Mouse (Mus musculus) brain, adult 2 months (tissue): ENCODE results near the gene Phldb2.

Experiments
- DNase-seq: peaks from one replicate; pipeline ENCODE4 v3.0.0; 2011; ENCODE audit warnings: low read depth, low spot score

Gene Phldb2

DNA sequence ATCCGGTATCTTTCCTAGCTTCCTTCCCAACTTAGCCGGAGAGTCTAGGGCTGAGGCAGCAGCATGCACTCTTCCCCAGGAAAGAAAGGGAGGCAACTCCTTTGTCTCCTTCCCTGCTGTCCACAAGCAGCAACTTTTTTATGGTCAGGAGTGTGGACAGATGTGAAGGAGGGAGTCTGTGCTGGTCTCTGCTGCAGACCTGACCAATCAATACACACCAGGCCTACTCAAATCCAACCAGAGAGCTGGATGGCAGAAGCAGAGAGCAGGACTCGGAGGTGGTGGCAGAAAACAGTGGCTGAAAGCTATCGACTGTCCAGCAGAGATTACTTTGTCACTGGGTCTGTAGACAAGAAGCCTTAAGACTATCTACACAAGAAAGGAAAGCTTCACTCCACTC is at the start of gene Phldb2:
Gene Phldb2 (minus strand): TSS at position 205 of the 400 bp plus-strand sequence.
- no peak for DNase-seq

DNA sequence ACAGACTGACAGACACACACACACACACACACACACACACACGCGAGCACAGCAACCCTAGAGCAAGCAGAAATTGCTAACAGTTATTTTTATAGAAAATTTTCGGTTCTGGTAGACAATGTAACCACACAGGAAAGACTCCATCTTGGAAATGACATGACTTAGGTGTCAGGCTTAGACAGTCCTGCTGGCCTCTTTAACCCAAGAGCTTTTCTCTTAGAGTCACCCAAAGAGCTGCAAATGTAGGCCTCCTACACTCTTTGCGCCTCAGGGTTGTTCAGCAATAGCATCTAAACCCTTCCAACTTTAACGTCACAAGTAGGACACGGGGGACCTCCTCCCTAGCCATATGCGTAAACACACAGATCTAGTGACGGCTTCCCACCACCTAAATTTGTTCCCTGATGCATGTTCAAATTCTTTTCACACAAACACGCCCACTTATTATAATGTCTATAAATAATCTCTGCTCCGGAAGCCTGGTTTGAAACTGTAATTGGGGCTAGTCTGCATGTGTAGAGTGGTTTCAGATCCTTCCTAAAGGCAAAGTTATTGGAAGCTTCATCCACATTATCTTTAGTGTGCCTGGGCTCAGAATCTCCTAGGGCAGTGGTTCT is 48.3 kb upstream of the Phldb2 start:
- peak; percentile 74 for DNase-seq

DNA sequence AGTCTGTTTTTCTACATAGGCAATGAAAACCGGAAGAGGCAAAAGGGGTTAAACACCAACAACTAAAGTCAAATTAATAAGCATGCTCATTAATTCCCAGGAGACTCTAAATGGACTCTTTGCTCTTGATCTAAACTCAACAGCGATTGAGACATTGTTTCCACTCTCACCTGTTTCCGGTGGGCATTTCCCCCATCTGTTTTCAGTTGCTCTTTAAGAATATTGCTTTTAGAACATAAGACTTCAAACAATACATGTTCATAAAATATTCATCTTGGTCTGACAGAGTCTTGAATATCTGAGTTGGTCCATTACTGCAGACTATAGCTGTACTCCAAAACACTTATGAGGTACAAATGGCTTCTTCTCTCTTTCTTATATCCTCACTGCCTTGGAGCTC is 47.6 kb upstream of the Phldb2 start:
- DNase-seq: no peak

DNA sequence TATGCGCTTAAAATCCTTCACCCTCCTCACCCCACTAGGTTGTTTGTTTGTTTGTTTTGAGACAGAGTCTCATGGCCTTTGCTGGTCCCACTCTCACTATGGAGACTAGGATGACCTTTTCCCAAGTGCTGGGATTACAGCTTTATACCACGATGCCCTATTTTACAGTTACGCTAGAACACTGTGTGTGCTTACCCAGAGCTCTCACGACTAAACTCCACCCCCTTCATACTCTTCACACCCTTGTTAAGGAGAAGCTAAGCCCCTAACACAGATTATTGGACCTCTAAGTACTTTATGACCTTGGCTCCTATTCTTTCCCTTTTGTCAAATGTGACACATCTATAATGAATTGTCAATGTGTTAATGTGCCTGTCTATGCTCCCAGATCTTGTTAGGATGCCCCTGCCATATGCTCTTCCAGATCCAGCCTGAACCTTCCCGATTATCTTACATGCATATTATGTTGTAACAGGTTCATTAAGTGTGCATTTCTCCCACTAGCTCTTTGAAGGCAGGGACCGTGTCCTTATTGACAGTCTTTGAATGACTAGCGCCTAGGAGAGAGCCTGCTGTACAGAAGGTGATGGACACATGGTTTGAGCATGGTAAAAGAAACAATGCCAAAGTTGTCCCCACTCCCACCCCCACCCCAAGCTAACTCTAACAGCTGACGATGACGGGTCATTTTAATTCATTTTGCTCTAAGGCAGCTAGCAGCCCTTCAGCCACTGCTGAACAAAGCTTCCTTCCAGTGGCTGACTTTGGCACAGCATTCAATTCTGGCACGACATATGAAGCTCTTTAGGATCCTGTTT is 46.2 kb upstream of the Phldb2 start:
- peak; percentile 58 for DNase-seq

DNA sequence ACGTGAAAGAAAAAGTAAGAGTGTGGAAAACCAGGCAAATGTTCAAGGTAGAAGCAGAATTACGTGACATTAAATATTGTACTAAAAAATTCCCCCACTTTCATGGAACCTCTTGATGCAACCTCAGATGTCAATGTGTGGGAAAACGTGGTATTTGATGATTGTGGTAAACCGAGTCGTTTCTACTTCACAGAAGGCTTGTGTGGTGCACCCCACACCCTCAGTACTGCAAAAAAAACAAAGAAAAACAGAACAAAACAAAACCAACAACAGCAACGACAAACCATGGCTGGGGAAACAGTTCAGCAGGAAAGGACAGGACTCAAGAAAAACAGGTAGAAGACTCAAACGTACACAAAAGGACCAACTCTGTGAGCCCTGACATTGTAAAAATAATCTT is 44.8 kb upstream of the Phldb2 start:
- DNase-seq: no peak

DNA sequence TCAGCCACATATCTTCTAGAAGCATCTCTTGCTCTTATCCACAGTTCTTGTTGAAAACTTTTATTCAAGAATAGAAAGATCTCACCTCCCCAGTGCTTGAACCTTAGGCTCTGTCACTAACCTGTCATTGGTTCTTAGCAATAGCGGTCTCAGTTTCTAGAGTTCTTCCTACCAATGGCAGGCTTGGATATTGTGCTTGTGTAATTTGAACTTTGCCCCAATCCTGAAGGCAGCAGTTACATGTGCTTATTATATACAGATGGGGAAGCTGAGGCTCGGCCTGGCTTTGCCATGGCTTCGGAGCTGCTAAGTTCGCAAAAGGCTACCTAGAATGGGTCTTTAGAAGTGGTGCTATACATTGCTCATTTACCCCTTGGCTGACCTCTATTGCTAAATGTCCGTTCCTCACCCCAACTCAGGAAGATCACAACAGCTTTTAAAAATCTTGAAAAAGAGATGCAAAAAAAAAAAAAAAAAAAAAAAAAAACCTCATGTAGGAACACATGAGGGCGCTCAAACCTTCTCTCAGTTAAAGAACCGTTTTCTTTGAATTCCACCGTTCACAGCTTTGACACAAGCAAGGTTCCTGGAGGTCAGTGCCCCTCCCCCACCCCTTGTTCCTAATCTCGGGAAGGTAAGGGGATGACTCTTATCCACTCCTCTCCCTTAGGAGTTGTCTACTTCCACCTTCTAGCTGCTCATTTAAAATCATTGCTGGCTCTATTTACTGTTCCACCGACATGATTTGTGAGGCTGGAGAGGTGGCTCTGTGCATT is 37.7 kb upstream of the Phldb2 start:
- DNase-seq: peak; percentile 70

DNA sequence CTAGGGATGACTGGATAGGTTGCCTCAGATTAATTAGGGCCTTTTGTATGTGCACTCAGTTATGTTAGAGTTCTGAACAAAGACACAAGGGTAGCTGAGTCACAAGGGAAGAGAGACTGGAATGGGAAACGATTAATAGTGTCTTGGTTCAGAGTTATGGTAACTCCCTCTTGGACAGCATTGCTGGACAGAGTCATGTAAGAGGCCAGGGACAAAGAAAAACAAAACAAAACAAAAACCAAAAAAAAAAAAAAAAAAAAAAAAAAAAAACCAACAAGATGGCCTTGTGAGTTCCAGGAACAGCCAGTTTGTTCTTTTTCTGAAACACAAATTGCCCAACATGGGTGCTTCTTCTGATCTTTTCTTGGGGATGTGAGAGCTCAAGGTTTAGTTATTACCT is 32.8 kb upstream of the Phldb2 start:
- DNase-seq: no peak

DNA sequence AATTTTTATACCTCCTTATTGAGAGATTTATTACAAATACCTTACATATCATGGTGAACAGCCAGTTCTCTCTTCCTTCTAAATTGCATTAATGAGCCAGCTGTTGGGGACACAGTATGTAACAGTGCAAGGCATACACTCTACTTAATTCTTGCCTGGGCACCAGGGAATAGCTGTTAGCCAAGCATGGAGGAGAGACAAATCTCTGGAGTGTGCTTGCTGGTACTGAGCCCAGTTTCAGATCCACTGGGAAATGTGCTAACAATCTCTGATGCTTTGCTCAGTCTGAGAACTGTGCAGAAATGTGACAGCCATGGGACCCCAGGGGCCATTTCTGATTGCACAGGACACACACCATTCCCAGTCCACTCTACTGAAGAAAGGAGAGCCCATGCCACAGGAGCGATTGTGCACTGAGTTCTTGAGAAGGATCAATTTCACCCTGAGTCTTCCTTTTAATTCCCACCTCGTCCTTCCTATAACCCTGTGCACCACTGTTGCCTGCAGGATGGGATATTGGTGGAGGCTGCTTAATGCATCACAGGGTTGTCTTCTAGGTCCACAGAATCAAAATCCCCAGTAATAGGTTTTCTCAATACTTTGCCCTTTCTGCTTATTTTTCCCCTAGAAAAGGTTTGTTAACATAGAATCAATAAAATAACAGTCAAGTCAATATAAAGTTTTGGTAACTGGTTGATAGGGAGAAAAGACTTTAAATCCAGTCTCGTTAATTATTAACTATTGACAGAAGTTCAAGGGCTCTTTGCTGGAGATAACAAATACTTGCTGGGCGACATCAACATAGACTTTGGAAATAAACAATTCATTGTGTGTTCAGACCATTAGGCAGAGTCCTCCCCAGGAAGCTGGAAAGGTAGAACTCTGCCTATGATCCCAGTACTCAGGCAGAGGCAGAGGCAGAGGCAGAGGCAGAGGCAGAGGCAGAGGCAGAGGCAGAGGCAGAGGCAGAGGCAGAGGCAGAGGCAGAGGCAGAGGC is 31.5 kb upstream of the Phldb2 start:
- no peak for DNase-seq

DNA sequence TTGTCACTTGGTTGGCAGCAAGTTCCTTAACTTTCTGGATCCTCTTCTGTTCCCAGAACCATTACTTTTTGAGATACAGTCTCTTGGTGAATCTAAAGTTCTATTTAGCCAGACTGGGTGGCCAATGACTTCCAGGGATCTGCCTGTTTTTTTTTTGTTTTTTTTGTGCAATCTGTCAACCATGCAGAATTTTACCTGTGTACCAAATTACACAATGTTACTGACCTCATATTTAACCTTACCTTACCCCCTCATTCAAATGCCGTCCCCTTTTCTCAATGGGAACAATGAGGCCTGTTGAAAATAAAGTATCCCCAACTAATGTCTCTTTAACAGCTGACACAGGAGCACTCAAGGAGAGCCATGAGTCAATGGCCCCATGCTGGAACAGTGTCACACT is 22.9 kb upstream of the Phldb2 start:
- no peak for DNase-seq

DNA sequence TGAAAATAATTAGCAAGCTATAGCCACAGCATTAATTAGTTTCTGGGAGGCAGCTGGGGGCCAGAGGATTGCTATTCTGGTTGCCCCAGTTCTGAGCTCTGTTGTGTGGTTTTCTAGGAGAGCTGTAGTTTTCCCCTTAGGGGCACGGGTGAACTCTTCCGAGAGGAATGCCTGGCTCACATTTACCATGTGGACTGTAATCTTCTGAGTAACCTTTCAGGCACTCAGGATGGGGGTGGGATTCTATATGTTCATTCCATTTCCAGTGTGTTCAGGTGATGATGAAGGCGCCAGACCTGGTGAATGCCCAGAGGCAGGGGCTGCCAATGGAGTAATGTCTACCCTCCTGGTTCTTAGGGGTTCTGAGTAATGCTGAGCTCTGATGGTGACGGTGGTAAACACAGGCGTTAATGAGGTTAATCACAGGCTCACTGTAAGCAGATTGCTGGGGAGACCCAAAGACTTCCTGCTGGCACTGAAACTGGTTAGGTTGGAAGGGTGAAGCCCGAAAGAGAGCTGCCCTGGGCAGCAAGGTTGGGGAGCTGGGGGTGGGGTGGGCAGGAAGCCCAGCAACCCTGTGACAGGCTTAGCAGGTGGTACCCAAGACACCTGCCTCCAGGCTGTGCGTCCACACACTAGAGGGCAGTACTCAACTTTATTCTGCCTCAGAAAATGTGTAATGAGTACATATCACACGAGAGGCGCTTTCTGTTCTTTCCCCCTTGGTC is 20.7 kb upstream of the Phldb2 start:
- DNase-seq: peak; percentile 73

DNA sequence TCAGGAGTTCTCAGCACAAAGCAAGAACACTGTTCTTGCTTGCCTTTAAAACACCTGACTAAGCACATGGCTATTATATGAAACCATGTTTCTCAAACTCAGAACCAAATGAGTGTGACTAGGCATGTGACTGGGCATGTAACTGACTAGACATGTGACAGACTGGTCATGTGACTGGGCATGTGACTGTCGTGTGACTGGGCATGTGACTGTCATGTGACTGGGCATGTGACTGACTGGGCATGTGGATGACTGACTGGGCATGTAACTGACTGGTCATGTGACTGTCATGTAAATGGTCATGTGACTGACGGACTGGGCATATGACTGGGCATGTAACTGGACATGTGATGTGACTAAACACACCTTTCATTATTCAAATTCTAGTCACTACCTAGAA is 16.8 kb upstream of the Phldb2 start:
- no peak for DNase-seq

DNA sequence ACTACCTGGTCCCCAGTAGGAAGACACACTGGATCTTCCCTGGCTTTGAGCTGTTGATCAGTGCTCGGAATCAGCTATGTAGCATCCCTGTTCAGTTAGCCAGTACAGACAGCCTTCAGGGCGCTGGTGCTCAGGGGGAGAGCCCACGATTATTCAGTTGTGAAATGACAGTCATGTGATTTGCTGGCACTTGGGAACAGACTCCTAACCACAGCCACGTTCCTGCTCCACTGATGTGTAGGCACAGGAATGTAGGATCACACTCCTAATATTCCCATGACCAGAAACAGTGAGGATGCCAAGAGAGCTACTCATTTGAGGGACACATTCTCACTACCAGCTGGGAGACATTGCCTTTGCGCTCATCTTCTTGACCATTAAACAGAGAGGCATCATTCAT is 15.3 kb upstream of the Phldb2 start:
- no peak for DNase-seq

DNA sequence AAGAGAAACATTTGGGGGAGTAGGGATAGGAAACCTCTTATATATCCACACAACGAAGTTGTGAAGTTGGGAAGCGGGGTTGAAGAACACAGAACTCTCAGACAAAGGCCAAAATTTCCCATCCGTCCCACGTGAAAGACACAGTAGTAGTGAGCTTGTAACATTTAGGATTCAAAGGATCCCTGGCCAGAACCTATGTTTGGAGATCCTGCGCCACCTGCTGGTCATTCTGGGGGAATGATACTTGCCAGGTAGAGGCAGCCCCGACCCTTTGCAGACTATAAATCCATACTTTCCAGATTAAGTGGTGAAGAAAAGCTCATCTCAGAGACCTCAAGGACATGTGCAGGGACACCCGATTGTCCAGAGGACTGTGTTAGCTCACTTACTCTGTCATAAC is 14.1 kb upstream of the Phldb2 start:
- peak; percentile 88 for DNase-seq

DNA sequence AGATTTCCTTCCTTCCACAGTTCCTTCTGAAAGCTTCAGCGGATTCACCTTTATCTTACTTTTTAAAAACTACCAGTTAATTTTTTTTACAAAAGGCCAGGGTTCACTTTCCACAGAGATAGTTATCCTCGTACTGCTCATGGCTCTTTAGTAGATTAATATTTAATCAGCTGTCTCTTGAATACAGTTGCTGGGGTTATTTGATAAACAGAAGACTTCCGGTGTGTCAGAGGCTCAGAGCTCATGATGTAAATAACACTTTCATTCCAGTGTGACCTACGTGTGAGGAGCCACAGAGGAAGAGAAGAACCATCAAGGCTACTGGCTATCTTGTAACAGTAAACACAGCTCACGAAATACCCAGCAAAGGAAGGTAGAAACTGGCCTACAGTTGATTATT is 13.2 kb upstream of the Phldb2 start:
- no peak for DNase-seq

DNA sequence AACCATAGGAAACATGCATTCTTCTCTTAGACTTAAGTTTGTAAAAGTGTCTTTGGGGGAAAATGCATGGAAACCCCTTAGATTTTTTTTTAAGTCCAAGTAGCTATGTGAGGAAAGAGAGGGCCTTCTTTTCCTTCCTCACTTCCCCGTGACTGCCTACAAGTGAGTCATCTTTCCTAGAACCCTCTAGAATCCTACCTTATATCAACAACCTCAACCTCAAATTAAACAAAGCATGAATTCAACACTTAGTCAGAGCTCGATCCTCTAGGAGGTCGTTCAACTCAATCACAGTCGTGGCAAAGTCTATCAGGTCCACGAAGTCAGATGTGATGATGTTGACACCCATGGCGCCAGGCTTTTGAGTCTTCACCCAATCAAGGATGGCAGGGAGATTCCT is 11.4 kb upstream of the Phldb2 start:
- no peak for DNase-seq

DNA sequence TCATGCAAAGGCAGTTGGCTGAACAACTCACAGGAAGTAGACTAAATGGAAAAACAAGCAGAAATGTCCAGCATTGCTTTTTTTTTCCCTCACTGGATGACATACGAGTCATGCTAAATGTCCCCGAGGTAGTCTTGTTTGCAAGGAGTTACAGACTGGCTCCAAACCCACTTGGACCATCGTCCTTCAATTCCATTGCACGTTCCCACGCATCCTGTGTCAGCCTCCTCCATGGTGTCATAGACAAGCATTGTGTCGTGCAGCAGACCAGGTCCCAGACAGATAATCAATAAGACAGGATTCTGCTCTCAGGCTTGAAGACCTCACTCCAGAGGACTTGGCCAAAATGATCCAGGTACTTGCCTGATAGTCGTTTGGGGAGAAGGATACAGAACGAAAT is 10.4 kb upstream of the Phldb2 start:
- DNase-seq: no peak

DNA sequence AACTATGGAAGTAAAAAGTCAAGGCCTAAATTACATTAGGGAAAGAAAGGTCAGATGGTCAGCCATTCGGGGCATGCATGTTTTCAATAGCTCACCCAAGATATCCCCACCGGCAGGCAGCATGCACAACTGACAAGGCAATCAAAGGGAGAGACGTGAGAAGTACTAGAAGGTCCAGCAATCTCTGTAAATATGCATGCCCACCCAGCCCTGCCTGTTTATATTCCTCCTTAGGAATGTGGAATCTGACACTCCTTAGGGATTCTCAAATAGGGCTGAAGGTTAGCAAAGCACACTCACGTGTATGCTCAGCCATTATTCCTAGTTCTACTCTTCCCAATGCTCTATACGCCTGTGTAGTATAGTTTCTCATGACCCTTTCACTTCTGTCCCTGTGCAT is 9.7 kb upstream of the Phldb2 start:
- DNase-seq: no peak

DNA sequence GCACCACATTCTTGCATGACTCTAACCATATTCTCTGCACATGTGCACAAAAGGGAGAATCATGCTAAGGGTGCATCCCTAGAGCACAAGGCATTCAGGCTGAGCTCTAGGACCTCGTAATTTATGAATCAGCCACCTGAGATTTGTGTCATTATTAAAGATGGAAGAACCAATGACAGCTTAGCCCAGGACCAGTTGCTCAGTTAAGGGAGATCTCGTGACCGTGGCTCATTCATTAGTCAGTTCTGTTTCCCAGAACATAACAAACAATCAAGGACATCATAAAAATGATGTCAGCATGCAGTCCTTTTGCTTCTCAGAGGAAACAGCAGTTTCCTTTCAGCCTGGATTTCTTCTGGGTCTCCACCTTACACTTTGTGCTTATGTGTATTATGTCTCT is 7.6 kb upstream of the Phldb2 start:
- DNase-seq: no peak

DNA sequence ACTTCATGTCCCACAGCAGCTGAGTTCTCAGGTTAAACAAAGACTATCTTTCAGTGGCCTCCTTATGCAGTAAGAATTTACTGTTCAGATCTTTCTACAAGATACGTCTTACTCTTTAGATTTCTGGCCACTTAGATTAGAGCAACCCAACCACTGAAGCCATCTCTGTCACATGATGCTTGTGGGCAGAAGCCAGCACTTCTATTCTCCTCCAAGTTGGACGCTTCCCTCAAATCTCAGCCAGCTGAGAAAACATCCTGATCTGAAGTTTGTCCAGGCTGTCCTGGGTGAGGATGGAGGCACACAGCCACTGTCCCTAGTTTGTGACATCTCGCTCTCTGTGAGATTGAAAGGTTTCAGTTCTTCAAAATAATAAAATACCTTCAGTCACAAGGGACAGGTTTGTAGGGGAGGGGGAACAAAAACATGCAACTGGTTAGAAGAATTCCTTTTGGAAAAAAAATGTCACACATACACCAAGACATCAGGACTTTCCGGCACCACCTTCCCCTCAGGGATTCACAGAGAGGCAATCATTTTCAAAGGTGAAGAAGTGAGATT is 3.1 kb upstream of the Phldb2 start:
- no peak for DNase-seq

DNA sequence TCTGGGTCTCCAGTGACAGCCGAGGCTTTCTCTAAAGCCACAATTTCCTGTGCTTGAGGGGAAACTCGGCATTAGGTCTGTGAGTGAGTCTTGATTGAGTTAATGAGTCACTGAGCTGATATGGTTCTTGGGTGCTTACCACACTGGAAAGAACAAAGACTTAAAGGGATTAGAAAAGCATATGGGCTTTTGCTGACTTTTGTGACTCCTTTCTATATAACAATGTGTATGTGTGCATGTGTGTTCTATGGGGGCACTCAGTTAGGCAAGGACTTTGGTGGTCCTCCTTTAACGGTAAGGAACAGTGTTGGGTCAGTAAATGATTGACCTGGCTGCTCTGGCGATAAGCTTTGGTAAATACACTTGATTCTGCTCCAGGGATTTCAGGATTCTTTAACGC is 897 bp downstream of the Phldb2 start:
- DNase-seq: no peak
